Mouse (Mus musculus) urinary bladder, postnatal 4 days (tissue): ENCODE measurements around the gene Plcb4.
"Not testable (repeated sequence)": the region's sequence is repeated elsewhere in the genome, so short reads cannot be mapped to it uniquely, and the experiment has no call there.

Source experiments
- DNase-seq, 2 experiments: peaks; one replicate each; pipeline ENCODE4 v3.0.0; 2021 to 2022; ENCODE audit warnings: low spot score in 2 of 2

The Plcb4 gene

GRCm38 (mm10) chr2:135954760-135955548 lies 296.1 kb downstream of the Plcb4 start:
- no peak for DNase-seq

- DNase-seq, result no peak
Observed at GRCm38 (mm10) chr2:135955796-135956195, 297.0 kb downstream of the Plcb4 start.

GRCm38 (mm10) chr2:135957689-135958088 lies 298.9 kb downstream of the Plcb4 start:
- no peak for DNase-seq

GRCm38 (mm10) chr2:135958453-135958852 lies 299.6 kb downstream of the Plcb4 start:
- DNase-seq, result no peak

GRCm38 (mm10) chr2:135963089-135963488 lies 304.3 kb downstream of the Plcb4 start:
- no peak for DNase-seq

GRCm38 (mm10) chr2:135966871-135967557 lies 308.2 kb downstream of the Plcb4 start:
- no peak for DNase-seq

GRCm38 (mm10) chr2:135968159-135968558 lies 309.3 kb downstream of the Plcb4 start:
- no peak for DNase-seq

- no peak for DNase-seq
Observed at GRCm38 (mm10) chr2:135970902-135971301, 312.1 kb downstream of the Plcb4 start.

- no peak for DNase-seq
Observed at GRCm38 (mm10) chr2:135975978-135976377, 317.2 kb downstream of the Plcb4 start.

GRCm38 (mm10) chr2:135978790-135979189 lies 320.0 kb downstream of the Plcb4 start:
- no peak for DNase-seq

- no peak for DNase-seq
Observed at GRCm38 (mm10) chr2:135980428-135980827, 321.6 kb downstream of the Plcb4 start.

GRCm38 (mm10) chr2:135983972-135984371 lies 325.2 kb downstream of the Plcb4 start:
- DNase-seq, result no peak

GRCm38 (mm10) chr2:135985536-135986265 lies 326.9 kb downstream of the Plcb4 start:
- no peak for DNase-seq

GRCm38 (mm10) chr2:135988475-135988874 lies 329.7 kb downstream of the Plcb4 start:
- DNase-seq, result not testable (repeated sequence)

GRCm38 (mm10) chr2:135990686-135991085 lies 331.9 kb downstream of the Plcb4 start:
- not testable (repeated sequence) for DNase-seq

- no peak for DNase-seq
Observed at GRCm38 (mm10) chr2:135993314-135993713, 334.5 kb downstream of the Plcb4 start.

- no peak for DNase-seq
Observed at GRCm38 (mm10) chr2:135995196-135995595, 336.4 kb downstream of the Plcb4 start.

GRCm38 (mm10) chr2:135996936-135997335 lies 338.1 kb downstream of the Plcb4 start:
- DNase-seq, result no peak

- DNase-seq, result no peak
Observed at GRCm38 (mm10) chr2:135997361-135998150, 338.7 kb downstream of the Plcb4 start.

- DNase-seq, result no peak
Observed at GRCm38 (mm10) chr2:135998886-135999285, 340.1 kb downstream of the Plcb4 start.

GRCm38 (mm10) chr2:135999361-135999760 lies 340.6 kb downstream of the Plcb4 start:
- DNase-seq, result no peak

- no peak for DNase-seq
Observed at GRCm38 (mm10) chr2:136000933-136001332, 342.1 kb downstream of the Plcb4 start.
